Mouse (Mus musculus) cerebral cortex, adult 2 months (tissue): Measurements from ENCODE around the gene Capn8.

Experiments
- WGBS: fragments of 180-500 bp; shearing (Covaris S2); methylation state at CpG from one replicate; pipeline ENCODE4 v1.1.7; 2018; 5-methylcytosine and 5-hydroxymethylcytosine counted together

Gene Capn8

GRCm38 (mm10) chr1:182615465-182615864 lies 50.7 kb downstream of the Capn8 start:
- WGBS = 84% methylated on average over 1 of the region's 1 CpGs

DNA sequence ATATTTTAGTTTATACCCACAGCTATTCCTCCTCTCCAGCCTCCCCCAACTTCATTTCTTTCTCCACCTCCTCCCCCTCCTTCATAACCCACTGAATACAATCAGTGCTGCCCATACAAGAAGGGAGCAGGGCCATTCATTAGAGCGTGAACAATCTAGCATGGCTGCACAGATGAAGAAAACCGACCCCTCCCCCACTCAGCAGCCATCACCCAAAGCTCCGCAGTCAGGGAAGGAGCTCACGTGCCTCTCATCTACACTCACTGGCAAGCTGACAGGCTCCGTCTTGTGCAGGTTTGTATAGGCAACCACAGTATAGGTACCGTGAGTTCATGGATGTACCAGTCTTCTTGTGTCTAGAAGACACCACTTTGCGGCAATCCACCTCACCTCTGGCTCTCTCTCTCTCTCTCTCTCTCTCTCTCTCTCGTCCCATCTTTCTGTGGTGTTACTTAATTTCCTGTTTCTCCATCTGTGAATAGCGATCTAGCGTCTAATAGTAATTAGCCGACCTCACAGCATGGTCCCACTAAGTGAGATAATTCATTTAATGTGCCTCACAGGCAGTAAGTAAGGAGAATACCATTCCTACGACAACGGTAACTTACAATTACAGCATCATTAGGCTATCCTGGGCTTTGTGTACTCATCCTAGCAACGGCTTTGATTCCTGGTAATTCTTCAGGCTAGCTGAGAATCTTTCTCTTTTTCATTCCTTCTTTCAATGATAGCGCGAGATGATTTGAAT lies 53.6 kb downstream of the Capn8 start:
- WGBS = 46% methylated on average over 16 of the region's 16 CpGs

DNA sequence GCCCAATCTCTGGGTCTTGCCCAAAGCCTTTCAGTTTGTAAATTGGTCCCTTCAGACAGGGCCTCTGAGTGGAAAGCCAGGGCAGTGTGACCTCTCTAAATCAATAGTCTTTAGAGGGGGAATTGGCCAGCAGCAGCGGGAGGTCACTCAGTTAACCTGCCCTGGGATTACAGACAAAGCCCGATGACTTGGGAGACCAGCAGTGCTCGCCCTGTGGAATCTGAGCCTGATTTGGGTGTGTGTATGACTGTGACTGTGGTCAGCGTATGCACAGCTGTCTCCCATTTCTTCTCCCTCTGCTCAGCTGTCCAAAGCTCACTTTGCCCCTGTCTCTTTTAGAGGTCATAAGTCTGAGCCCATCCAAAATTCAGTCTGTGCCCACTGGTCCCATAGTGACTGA lies 55.7 kb downstream of the Capn8 start:
- WGBS = 80% methylated on average over 4 of the region's 4 CpGs

DNA sequence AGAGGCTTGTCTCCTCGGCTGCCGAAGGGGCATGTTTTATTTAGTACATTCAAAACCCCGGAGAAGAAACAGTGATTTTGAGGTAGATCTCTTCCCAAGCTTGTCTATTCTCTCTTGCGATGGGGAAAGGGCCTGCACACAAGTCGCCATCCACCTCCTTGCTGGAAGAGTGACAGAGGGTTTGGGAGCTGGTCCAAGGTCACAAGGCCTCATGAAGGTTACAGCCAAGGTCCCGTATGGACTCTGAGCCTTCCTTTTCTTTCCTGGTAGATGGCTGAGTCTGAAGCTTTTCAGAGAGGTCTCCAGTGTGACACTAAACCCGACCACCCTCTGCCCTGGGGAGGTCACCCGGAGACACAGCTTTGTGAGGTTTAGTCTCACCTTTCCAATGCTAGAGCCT lies 56.4 kb downstream of the Capn8 start:
- 90% methylated on average over 8 of the region's 8 CpGs for WGBS

DNA sequence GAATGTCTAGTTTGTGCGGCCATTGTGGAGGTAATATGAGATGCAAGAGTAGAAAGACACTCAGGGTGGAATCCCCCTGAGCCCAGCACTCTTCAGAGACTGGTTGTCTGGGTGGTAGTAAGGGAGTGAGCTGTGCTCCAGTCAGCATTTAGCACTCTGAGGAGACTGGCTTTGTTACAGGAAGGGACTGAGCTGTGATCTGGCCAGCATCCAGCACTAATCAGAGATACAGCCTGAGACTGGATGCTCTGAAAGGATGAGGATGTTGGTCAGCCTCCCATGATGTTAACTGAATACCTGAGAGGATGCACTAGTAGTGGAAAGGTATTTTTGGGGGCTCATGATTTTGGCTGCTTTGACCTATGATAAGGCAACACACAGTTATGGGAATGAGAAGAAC lies 61.4 kb downstream of the Capn8 start:
- 86% methylated on average over 1 of the region's 1 CpGs for WGBS

DNA sequence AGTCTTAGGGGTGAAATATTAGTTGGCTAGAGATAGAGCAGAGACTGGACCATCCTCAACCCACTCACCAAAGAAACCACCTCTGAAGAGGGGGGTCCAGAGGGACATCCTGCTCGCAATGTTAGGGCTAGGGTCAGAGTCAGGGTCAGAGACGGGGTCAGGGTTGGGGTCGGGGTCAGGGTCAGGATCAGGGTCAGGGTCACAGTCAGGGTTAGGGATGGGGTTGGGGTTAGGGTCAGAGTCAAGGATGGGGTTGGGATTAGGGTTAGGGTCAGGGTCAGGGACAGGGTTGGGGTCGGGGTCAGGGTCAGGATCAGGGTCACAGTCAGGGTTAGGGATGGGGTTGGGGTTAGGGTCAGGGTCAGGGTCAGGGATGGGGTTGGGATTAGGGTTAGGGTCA lies 64.4 kb downstream of the Capn8 start:
- 92% methylated on average over 4 of the region's 4 CpGs for WGBS

DNA sequence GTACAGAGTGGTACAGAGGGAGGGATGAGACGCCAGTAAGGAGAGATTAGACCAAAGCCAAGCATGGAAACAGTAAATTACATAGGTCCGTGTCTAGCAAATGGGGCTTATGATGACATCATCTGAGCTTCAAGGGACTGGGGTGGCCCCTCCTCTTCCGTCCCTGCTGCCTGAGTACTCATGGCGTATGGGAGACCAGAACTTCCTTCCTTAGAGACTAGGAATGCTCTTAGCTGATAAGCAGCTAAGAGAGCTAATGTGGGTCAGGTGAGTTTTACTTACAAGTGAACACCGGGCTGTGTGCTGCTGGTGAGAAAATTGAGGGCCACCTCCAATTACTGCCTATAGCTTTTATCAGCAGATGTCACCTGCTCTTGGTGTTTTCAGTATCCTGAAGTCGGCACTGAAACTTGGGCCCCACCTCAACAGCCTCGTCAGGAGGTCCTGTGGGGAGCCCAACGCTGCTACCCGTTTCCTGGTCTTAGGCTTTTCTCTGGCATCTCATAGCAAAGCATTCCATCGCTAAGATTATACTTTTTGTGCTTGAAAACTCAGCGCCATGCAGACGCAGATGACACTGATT lies 69.0 kb downstream of the Capn8 start:
- WGBS = 87% methylated on average over 12 of the region's 12 CpGs

- 64% methylated on average over 7 of the region's 7 CpGs for WGBS
These were observed 74.2 kb downstream of the Capn8 start for GRCm38 (mm10) chr1:182639016-182639415.

GRCm38 (mm10) chr1:182639456-182639855 lies 74.6 kb downstream of the Capn8 start:
- 88% methylated on average over 5 of the region's 5 CpGs for WGBS

GRCm38 (mm10) chr1:182640094-182640493 lies 75.3 kb downstream of the Capn8 start:
- 74% methylated on average over 4 of the region's 4 CpGs for WGBS

GRCm38 (mm10) chr1:182642779-182643178 lies 78.0 kb downstream of the Capn8 start:
- 67% methylated on average over 2 of the region's 2 CpGs for WGBS

DNA sequence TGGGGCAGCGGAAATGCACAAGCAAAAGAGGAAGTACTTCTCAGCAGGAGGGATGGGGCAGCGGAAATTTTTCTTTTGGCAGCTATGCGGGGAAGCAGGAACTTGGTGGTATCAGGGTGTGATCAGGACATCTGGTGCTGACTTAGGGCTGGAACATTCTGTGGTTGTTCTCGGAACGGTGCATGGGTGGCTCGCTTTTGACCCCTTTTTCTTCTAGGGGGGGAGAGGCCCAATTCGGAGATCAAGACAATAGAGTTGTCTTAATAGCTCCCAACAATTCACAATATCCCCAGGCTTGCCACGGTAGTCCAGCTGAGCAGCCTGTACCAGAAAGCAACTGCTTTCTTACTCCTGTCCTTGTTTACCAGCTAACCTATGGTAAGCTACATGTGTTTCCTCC lies 79.6 kb downstream of the Capn8 start:
- WGBS = 69% methylated on average over 8 of the region's 8 CpGs

- 62% methylated on average over 6 of the region's 6 CpGs for WGBS
These were observed 80.4 kb downstream of the Capn8 start for GRCm38 (mm10) chr1:182645211-182645668.

DNA sequence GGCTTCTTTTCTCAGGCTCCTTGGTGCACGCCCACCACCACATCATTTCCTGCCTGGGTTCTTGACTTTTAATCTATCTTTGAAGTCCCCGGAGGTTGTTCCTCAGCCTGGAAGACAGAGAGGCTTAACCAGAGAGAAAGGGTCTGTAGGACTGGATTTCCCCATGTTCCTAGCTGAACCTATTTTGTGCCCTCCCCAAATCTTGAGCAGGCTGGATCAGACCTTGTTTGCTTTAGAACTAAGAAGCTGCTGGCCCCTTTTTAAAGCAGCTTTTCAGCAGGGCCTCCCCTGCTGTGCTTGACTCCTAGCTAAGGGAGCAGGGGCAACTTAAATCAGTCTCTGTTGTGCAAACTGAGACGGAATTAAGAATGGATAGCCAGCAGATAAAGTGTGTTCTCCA lies 82.0 kb downstream of the Capn8 start:
- 81% methylated on average over 3 of the region's 3 CpGs for WGBS

DNA sequence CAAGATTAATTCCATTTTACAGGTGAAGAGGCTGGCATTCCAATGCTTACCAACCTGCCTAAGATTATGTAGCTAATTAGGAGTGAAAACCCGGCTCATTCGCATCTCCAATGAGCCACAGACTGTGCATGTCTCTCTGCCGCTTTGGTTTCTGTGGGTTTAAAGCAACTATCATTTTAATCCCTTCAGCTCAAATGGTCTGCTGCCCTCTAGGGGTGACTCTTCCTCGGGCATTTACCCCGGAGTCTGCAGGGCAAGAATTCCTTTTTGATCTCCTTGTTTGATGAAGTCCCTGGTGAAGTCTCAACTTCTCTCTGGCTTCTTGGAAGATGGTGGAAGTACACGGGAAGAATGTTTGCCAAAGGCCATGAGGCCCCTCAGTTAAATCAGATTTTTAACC lies 93.0 kb downstream of the Capn8 start:
- 30% methylated on average over 6 of the region's 6 CpGs for WGBS

- WGBS = 79% methylated on average over 7 of the region's 7 CpGs
These were observed 95.6 kb downstream of the Capn8 start for GRCm38 (mm10) chr1:182660365-182660764.

- WGBS = 20% methylated on average over 11 of the region's 11 CpGs
These were observed 98.9 kb downstream of the Capn8 start for GRCm38 (mm10) chr1:182663671-182664070.

- WGBS = 85% methylated on average over 4 of the region's 4 CpGs
These were observed 100.0 kb downstream of the Capn8 start for GRCm38 (mm10) chr1:182664841-182665240.

- WGBS = 90% methylated on average over 3 of the region's 3 CpGs
These were observed 102.5 kb downstream of the Capn8 start for GRCm38 (mm10) chr1:182667281-182667680.

GRCm38 (mm10) chr1:182669741-182670140 lies 104.9 kb downstream of the Capn8 start:
- WGBS = 75% methylated on average over 11 of the region's 11 CpGs

GRCm38 (mm10) chr1:182670563-182671342 lies 105.9 kb downstream of the Capn8 start:
- whole genome bisulfite sequencing = 54% methylated on average over 11 of the region's 11 CpGs

GRCm38 (mm10) chr1:182671343-182671624 lies 106.5 kb downstream of the Capn8 start:
- 44% methylated on average over 4 of the region's 4 CpGs for WGBS

- 47% methylated on average over 8 of the region's 8 CpGs for WGBS
These were observed 110.5 kb downstream of the Capn8 start for GRCm38 (mm10) chr1:182675346-182675745.
